Comparison of ENCODE assay signal across 19 mouse cellular contexts in the genomic region with DNA sequence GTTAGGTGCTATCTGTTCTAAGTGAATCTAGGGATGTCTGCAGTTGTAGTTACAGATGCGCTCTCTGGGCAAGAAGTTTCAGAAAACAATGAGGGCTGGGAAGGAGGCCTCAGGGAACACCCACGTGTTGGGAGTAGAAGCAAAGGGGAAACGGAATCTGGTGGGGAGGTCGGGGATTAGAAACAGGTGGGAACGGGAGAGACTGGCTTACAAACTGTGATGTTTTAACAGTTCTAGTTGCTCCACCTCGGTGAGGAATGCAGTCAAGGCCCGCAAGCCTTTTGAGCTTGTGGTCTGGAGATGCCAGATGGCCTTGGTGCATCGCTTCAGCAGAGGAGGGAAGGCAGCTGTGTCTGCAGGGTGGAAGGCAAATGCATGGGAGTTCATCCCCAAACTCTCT.
DNase-seq lines count a peak whose midpoint lies in the region; ATAC-seq lines count a peak whose summit lies in the region.
"Had no signal": no experiment of that assay in that cellular context is flagged by ENCODE, and none has a peak within 500 bp of the region (broad histone marks: within the 10 kb centered on the region; RNA-seq: fewer than 3 reads in every experiment).

No protein-coding gene starts in this region.

- H3K4me3 ChIP-seq in embryonic facial prominence, embryonic 12.5 days: no peak overlapping the region
- no peak overlapping the region for H3K4me3 ChIP-seq in limb, embryonic 12.5 days (replicated peaks)
- H3K4me3 ChIP-seq in hindbrain, embryonic 13.5 days: no peak overlapping the region
- H3K4me3 ChIP-seq: hindbrain, embryonic 10.5 days; left cerebral cortex, adult 2 months; neural tube, embryonic 12.5 days had no signal

- ATAC-seq in embryonic facial prominence, embryonic 12.5 days (ENCODE audit: insufficient number of reproducible peaks, insufficient read depth, low FRiP score, low TSS enrichment): 0 out of 2 replicates have a peak, but pooled peaks have one; percentile 64
- ATAC-seq in limb, embryonic 12.5 days (ENCODE audit: insufficient number of reproducible peaks, insufficient read depth, low FRiP score, low TSS enrichment, low read depth): peak; percentile 71; the same call in 1 of the 2 replicates
- no peak for ATAC-seq in hindbrain, embryonic 13.5 days (ENCODE audit: low FRiP score)
- ATAC-seq: CD4-positive, CD25-positive, alpha-beta regulatory T cell, adult 4 months had no signal

- H3K36me3 ChIP-seq in embryonic facial prominence, embryonic 12.5 days: no peaks in the 10 kb centered on the region
- no peaks in the 10 kb centered on the region for H3K36me3 ChIP-seq in limb, embryonic 12.5 days
- no peaks in the 10 kb centered on the region for H3K36me3 ChIP-seq in hindbrain, embryonic 13.5 days
- H3K36me3 ChIP-seq: G1E; hindbrain, embryonic 10.5 days; neural tube, embryonic 12.5 days had no signal

- 0 out of 2 replicates have a peak overlapping the region, but pooled peaks have one; percentile 43 for H3K27ac ChIP-seq in embryonic facial prominence, embryonic 12.5 days
- peak overlapping the region; percentile 50; the same call in 1 of the 2 replicates for H3K27ac ChIP-seq in limb, embryonic 12.5 days
- no peak overlapping the region for H3K27ac ChIP-seq in hindbrain, embryonic 13.5 days
- H3K27ac ChIP-seq: hindbrain, embryonic 10.5 days; left cerebral cortex, adult 2 months; liver, embryonic 14.5 days; neural tube, embryonic 12.5 days had no signal

- H3K4me1 ChIP-seq in embryonic facial prominence, embryonic 12.5 days: peaks cover 10% of the 10 kb centered on the region
- peaks cover 15% of the 10 kb centered on the region for H3K4me1 ChIP-seq in limb, embryonic 12.5 days (replicated peaks)
- H3K4me1 ChIP-seq in hindbrain, embryonic 13.5 days (replicated peaks): no peaks in the 10 kb centered on the region
- H3K4me1 ChIP-seq: hindbrain, embryonic 10.5 days; neural tube, embryonic 12.5 days had no signal

- H3K4me2 ChIP-seq in embryonic facial prominence, embryonic 12.5 days (replicated peaks): no peak overlapping the region
- no peak overlapping the region for H3K4me2 ChIP-seq in limb, embryonic 12.5 days
- no peak overlapping the region for H3K4me2 ChIP-seq in hindbrain, embryonic 13.5 days
- H3K4me2 ChIP-seq: midbrain, embryonic 11.5 days; neural tube, embryonic 12.5 days had no signal

- peak; percentile 20 for DNase-seq in embryo, embryonic 11 days
- DNase-seq in embryo, embryonic 10.5 days (ENCODE audit: low spot score): no peak
- peak; percentile 61 for DNase-seq in ES-CJ7 (ENCODE audit: low read depth, low spot score)
- DNase-seq in frontal cortex, postnatal 25 days (ENCODE audit: low spot score in 2 of 2): no peak
- DNase-seq: cerebellum, adult 8-10 months; gastrocnemius, postnatal 36 days; kidney, adult 18-20 months; kidney, postnatal 25 days; left cerebral cortex, postnatal 4 days had no signal

- 25% methylated on average over 8 of the region's 8 CpGs for WGBS in embryonic facial prominence, embryonic 12.5 days
- WGBS in limb, embryonic 12.5 days: 21% methylated on average over 8 of the region's 8 CpGs
- WGBS in hindbrain, embryonic 13.5 days: 75% methylated on average over 8 of the region's 8 CpGs

- no peaks in the 10 kb centered on the region for H3K27me3 ChIP-seq in embryonic facial prominence, embryonic 12.5 days
- no peaks in the 10 kb centered on the region for H3K27me3 ChIP-seq in limb, embryonic 12.5 days
- no peaks in the 10 kb centered on the region for H3K27me3 ChIP-seq in hindbrain, embryonic 13.5 days
- H3K27me3 ChIP-seq: neural tube, embryonic 12.5 days had no signal

- H3K9me3 ChIP-seq in embryonic facial prominence, embryonic 12.5 days: no peaks in the 10 kb centered on the region
- no peaks in the 10 kb centered on the region for H3K9me3 ChIP-seq in limb, embryonic 12.5 days
- 0 out of 2 replicates have a peak, but pooled peaks cover 2% of the 10 kb centered on the region for H3K9me3 ChIP-seq in hindbrain, embryonic 13.5 days
- H3K9me3 ChIP-seq: G1E; hindbrain, embryonic 10.5 days; neural tube, embryonic 12.5 days had no signal

- no peak overlapping the region for H3K9ac ChIP-seq in embryonic facial prominence, embryonic 12.5 days
- H3K9ac ChIP-seq in limb, embryonic 12.5 days (replicated peaks): no peak overlapping the region
- H3K9ac ChIP-seq in hindbrain, embryonic 13.5 days: no peak overlapping the region
- H3K9ac ChIP-seq: liver, embryonic 14.5 days; neural tube, embryonic 12.5 days had no signal

Comparison
In these comparisons a context has a peak if more than half of its experiments do, and no peak if none do; other contexts are left out.
1. DNase-seq: peak in embryo, embryonic 11 days (single experiment) and ES-CJ7 (single experiment); none in embryo, embryonic 10.5 days (single experiment) and frontal cortex, postnatal 25 days (0 of 2).